In genomic region chr6:32321187-32321586, GRCm38 (mm10) we compare ENCODE assay signal across 18 mouse cellular contexts.
DNase-seq lines count a peak whose midpoint lies in the region; ATAC-seq lines count a peak whose summit lies in the region.
"Had no signal": no experiment of that assay in that cellular context is flagged by ENCODE, and none has a peak within 500 bp of the region (broad histone marks: within the 10 kb centered on the region; RNA-seq: fewer than 3 reads in every experiment).

No protein-coding gene starts in this region.

- no peaks in the 10 kb centered on the region for H3K9me3 ChIP-seq in embryonic facial prominence, embryonic 11.5 days (replicated peaks; ENCODE audit: control insufficient read depth, low read length)
- no peaks in the 10 kb centered on the region for H3K9me3 ChIP-seq in embryonic facial prominence, embryonic 10.5 days
- H3K9me3 ChIP-seq in hindbrain, embryonic 10.5 days, result no peaks in the 10 kb centered on the region
- H3K9me3 ChIP-seq in hindbrain, embryonic 13.5 days, result no peaks in the 10 kb centered on the region
- no peaks in the 10 kb centered on the region for H3K9me3 ChIP-seq in neural tube, embryonic 13.5 days
- H3K9me3 ChIP-seq: embryonic facial prominence, embryonic 13.5 days; forebrain, embryonic 13.5 days; intestine, embryonic 15.5 days had no signal

- ATAC-seq in embryonic facial prominence, embryonic 11.5 days (replicated peaks; ENCODE audit: insufficient number of reproducible peaks, low FRiP score, low TSS enrichment, low read depth), result no peak
- no peak for ATAC-seq in hindbrain, embryonic 13.5 days (ENCODE audit: low FRiP score)
- ATAC-seq in neural tube, embryonic 13.5 days (ENCODE audit: low read depth), result peak; percentile 65; the same call in 1 of the 2 replicates
- ATAC-seq: forebrain, embryonic 13.5 days; forebrain, postnatal 0 days; intestine, embryonic 15.5 days had no signal

- H3K36me3 ChIP-seq in embryonic facial prominence, embryonic 11.5 days (replicated peaks; ENCODE audit: control insufficient read depth, insufficient read depth, low read depth, low read length), result no peaks in the 10 kb centered on the region
- H3K36me3 ChIP-seq in embryonic facial prominence, embryonic 10.5 days (replicated peaks), result no peaks in the 10 kb centered on the region
- no peaks in the 10 kb centered on the region for H3K36me3 ChIP-seq in hindbrain, embryonic 10.5 days
- no peaks in the 10 kb centered on the region for H3K36me3 ChIP-seq in hindbrain, embryonic 13.5 days
- no peaks in the 10 kb centered on the region for H3K36me3 ChIP-seq in neural tube, embryonic 13.5 days
- H3K36me3 ChIP-seq: embryonic facial prominence, embryonic 13.5 days; intestine, embryonic 15.5 days had no signal

- no peak overlapping the region for H3K9ac ChIP-seq in embryonic facial prominence, embryonic 11.5 days (replicated peaks; ENCODE audit: low read length)
- H3K9ac ChIP-seq in hindbrain, embryonic 13.5 days, result no peak overlapping the region
- no peak overlapping the region for H3K9ac ChIP-seq in neural tube, embryonic 13.5 days
- H3K9ac ChIP-seq: embryonic facial prominence, embryonic 13.5 days; forebrain, embryonic 13.5 days; forebrain, postnatal 0 days; hindbrain, embryonic 14.5 days; intestine, embryonic 15.5 days had no signal

- DNase-seq in embryonic facial prominence, embryonic 11.5 days (ENCODE audit: low spot score), result peak; percentile 25
- no peak for DNase-seq in embryonic facial prominence, embryonic 10.5 days (ENCODE audit: low spot score)
- DNase-seq in hindbrain, embryonic 10.5 days (ENCODE audit: low spot score), result peak; percentile 29
- DNase-seq in embryo, embryonic 11 days, result peak; percentile 42
- no peak for DNase-seq in right cerebral cortex, postnatal 4 days
- DNase-seq: adrenal gland, postnatal 10 days; cerebellum, adult 11 months; cerebellum, adult 8-10 months; forebrain, postnatal 0 days; gastrocnemius, postnatal 14 days; heart, postnatal 36 days had no signal

- H3K4me1 ChIP-seq in embryonic facial prominence, embryonic 11.5 days (ENCODE audit: control insufficient read depth, insufficient read depth, low read length), result no peaks in the 10 kb centered on the region
- H3K4me1 ChIP-seq in embryonic facial prominence, embryonic 10.5 days, result peaks cover 12% of the 10 kb centered on the region
- peaks cover 10% of the 10 kb centered on the region for H3K4me1 ChIP-seq in hindbrain, embryonic 10.5 days (replicated peaks)
- H3K4me1 ChIP-seq in hindbrain, embryonic 13.5 days (replicated peaks), result peaks cover 14% of the 10 kb centered on the region
- H3K4me1 ChIP-seq in neural tube, embryonic 13.5 days (replicated peaks), result peaks cover 15% of the 10 kb centered on the region
- H3K4me1 ChIP-seq: intestine, embryonic 15.5 days had no signal

- H3K27me3 ChIP-seq in embryonic facial prominence, embryonic 11.5 days (ENCODE audit: control insufficient read depth, insufficient read depth, low read length), result no peaks in the 10 kb centered on the region
- 0 out of 2 replicates have a peak, but pooled peaks cover 8% of the 10 kb centered on the region for H3K27me3 ChIP-seq in embryonic facial prominence, embryonic 10.5 days (replicated peaks; ENCODE audit: low read depth, poor library complexity, severe bottlenecking)
- H3K27me3 ChIP-seq in hindbrain, embryonic 10.5 days (ENCODE audit: insufficient read depth, poor library complexity, severe bottlenecking), result no peaks in the 10 kb centered on the region
- no peaks in the 10 kb centered on the region for H3K27me3 ChIP-seq in hindbrain, embryonic 13.5 days
- no peaks in the 10 kb centered on the region for H3K27me3 ChIP-seq in neural tube, embryonic 13.5 days
- H3K27me3 ChIP-seq: embryonic facial prominence, embryonic 13.5 days; forebrain, embryonic 13.5 days; intestine, embryonic 15.5 days had no signal

- 22% methylated on average over 3 of the region's 3 CpGs for WGBS in embryonic facial prominence, embryonic 11.5 days
- WGBS in embryonic facial prominence, embryonic 10.5 days, result 37% methylated on average over 3 of the region's 3 CpGs
- 54% methylated on average over 3 of the region's 3 CpGs for WGBS in hindbrain, embryonic 10.5 days
- 62% methylated on average over 3 of the region's 3 CpGs for WGBS in hindbrain, embryonic 13.5 days
- WGBS in neural tube, embryonic 13.5 days, result 57% methylated on average over 3 of the region's 3 CpGs

- no peak overlapping the region for H3K4me2 ChIP-seq in embryonic facial prominence, embryonic 11.5 days (ENCODE audit: low read depth, low read length)
- H3K4me2 ChIP-seq in hindbrain, embryonic 13.5 days, result no peak overlapping the region
- no peak overlapping the region for H3K4me2 ChIP-seq in neural tube, embryonic 13.5 days
- H3K4me2 ChIP-seq: embryonic facial prominence, embryonic 13.5 days; forebrain, embryonic 13.5 days; heart, embryonic 11.5 days; hindbrain, embryonic 14.5 days; intestine, embryonic 15.5 days had no signal

- no peak overlapping the region for H3K27ac ChIP-seq in embryonic facial prominence, embryonic 11.5 days (replicated peaks; ENCODE audit: low read depth, low read length)
- no peak overlapping the region for H3K27ac ChIP-seq in embryonic facial prominence, embryonic 10.5 days (replicated peaks)
- H3K27ac ChIP-seq in hindbrain, embryonic 10.5 days, result no peak overlapping the region
- H3K27ac ChIP-seq in hindbrain, embryonic 13.5 days, result no peak overlapping the region
- H3K27ac ChIP-seq in neural tube, embryonic 13.5 days (replicated peaks), result no peak overlapping the region
- H3K27ac ChIP-seq: embryonic facial prominence, embryonic 13.5 days; forebrain, embryonic 13.5 days; hindbrain, embryonic 14.5 days; intestine, embryonic 15.5 days had no signal

- no peak overlapping the region for H3K4me3 ChIP-seq in embryonic facial prominence, embryonic 11.5 days (ENCODE audit: low read depth, low read length)
- no peak overlapping the region for H3K4me3 ChIP-seq in embryonic facial prominence, embryonic 10.5 days
- no peak overlapping the region for H3K4me3 ChIP-seq in hindbrain, embryonic 10.5 days
- H3K4me3 ChIP-seq in hindbrain, embryonic 13.5 days, result no peak overlapping the region
- H3K4me3 ChIP-seq in neural tube, embryonic 13.5 days, result no peak overlapping the region
- H3K4me3 ChIP-seq: embryonic facial prominence, embryonic 13.5 days; forebrain, embryonic 13.5 days; intestine, embryonic 15.5 days had no signal

Comparison
In these comparisons a context has a peak if more than half of its experiments do, and no peak if none do; other contexts are left out.
1. DNase-seq: peak in embryonic facial prominence, embryonic 11.5 days (single experiment), hindbrain, embryonic 10.5 days (single experiment) and embryo, embryonic 11 days (single experiment); none in embryonic facial prominence, embryonic 10.5 days (single experiment) and right cerebral cortex, postnatal 4 days (single experiment).